Mouse (Mus musculus) thymus, postnatal 25 days (tissue): ENCODE results near the gene Pgam1.
"Not testable (repeated sequence)": the region's sequence is repeated elsewhere in the genome, so short reads cannot be mapped to it uniquely, and the experiment has no call there.

Experiments
- DNase-seq: peaks from one replicate; pipeline ENCODE4 v3.0.0; 2022

Gene Pgam1

DNA sequence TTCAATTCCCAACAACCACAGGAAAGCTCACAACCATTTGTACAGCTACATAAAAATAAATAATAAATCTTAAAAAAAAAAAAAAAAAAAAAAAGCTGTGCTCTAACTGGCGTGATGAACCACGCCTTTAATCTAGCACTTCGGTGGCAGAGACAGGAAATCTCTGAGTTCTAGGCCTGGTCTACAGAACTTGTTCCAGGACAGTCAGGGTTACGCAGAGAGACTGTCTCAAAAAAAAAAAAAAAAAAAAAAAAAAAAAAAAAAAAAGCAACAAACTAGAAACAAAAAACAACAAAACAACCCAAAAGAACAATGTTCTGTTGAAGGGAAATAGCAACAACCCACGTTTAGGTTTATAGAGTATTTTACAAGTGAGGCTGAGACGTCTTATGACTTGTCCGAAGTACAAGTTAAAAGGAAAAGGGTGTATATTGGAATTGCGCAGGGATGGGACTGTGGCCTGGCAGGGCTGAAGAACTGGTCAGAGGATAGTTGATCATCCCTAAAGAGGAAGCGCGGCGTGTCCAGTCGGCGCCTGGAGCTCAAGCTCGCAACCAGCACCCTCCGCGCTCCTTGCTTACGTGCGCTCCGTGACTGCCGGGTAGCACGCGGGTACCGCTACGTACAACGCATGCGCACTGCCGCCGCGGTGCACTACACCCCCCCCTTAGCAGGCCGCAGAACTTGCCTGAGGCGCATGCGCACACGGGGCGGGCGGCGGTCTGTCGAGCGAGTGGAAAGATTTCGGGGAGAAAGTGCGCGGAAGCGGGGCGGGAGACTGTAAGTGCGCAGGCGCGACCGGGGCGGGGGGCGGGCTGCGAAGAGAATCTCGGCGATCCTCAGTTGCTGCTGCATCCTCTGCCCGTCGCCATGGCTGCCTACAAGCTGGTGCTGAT is at the start of gene Pgam1:
TSS of gene Pgam1 (plus strand) at position 746 of the 896 bp plus-strand sequence.
- peak; percentile 96 for DNase-seq

GRCm38 (mm10) chr19:41866707-41867106 is 45.0 kb upstream of the Pgam1 start:
- DNase-seq: no peak

GRCm38 (mm10) chr19:41869296-41869695 is 42.4 kb upstream of the Pgam1 start:
- DNase-seq: no peak

DNA sequence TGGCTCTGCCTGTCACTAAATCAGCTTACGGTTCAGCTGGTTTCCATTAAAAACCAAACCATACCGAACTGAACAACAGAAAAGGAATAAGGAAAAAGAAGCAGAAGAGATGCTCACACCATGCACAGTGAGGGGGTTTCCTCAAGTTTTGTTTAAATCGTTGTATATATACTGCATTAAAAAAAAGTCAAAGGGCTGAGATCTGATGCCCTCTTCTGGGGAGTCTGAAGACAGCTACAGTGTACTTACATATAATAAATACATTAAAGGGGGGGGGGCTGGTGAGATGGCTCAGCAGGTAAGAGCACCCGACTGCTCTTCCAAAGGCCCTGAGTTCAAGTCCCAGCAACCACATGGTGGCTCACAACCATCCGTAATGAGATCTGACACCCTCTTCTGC is 41.8 kb upstream of the Pgam1 start:
- not testable (repeated sequence) for DNase-seq

DNA sequence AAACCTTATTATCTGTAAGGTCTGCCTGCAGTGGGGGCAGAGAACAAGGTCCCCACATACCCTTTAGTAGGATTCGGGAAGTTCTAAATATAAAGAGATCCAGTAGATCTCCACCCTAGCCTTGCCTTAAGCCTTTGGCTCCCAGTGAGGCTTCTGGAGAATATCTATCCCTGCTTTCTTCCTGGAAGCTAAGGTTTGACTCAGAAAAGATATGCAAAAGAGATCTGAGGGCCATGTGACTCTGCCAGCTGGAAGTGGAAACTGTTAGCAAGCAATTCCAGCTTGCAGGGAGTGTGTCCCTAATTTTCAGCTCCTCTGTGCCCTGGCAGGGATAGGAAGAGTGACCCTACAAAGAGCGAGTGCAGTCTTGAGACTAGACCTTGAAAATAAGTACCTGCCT is 39.4 kb upstream of the Pgam1 start:
- DNase-seq: no peak

- peak; percentile 63 for DNase-seq
Measured at GRCm38 (mm10) chr19:41874356-41874755, 37.4 kb upstream of the Pgam1 start.

- no peak for DNase-seq
Measured at GRCm38 (mm10) chr19:41881842-41882241, 29.9 kb upstream of the Pgam1 start.

DNA sequence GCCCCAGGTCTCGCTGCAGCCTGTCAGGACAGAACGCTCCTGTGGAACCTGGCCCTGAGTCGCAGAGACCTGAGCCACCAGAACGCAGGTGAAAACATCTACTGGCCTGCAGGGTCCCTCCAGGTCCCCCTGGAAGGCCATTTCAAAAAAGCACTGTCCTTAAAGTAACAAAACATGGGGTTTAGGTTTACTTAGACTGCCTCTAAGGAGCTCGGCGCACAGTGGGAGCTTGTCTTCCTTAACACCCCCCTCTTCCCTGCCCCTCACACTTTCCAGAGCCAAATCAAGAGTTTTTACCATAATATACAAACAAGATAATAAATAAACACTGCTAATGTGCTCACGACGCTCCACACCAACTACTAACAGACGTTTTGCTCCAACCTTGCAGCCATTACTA is 27.8 kb upstream of the Pgam1 start:
- DNase-seq: no peak

GRCm38 (mm10) chr19:41888191-41888590 is 23.5 kb upstream of the Pgam1 start:
- no peak for DNase-seq

DNA sequence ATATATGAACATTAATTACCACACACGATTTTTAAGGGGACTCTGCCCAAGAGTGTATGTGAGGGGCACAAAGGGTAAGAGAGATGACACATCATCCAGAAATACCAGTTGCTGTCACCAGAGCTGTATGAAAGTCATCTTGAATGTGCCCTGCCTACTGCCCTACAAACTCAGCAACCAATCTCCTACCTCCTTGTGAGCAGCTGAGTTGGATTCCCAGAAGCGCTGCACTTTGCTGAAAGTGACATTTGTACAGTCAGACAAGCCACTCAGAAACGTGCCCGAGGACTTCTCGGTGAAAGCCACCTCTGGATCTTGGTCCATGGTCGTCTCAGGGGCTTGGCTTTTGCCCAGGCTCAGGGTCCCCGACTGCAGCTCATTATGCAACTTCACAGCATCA is 16.8 kb upstream of the Pgam1 start:
- DNase-seq: no peak

DNA sequence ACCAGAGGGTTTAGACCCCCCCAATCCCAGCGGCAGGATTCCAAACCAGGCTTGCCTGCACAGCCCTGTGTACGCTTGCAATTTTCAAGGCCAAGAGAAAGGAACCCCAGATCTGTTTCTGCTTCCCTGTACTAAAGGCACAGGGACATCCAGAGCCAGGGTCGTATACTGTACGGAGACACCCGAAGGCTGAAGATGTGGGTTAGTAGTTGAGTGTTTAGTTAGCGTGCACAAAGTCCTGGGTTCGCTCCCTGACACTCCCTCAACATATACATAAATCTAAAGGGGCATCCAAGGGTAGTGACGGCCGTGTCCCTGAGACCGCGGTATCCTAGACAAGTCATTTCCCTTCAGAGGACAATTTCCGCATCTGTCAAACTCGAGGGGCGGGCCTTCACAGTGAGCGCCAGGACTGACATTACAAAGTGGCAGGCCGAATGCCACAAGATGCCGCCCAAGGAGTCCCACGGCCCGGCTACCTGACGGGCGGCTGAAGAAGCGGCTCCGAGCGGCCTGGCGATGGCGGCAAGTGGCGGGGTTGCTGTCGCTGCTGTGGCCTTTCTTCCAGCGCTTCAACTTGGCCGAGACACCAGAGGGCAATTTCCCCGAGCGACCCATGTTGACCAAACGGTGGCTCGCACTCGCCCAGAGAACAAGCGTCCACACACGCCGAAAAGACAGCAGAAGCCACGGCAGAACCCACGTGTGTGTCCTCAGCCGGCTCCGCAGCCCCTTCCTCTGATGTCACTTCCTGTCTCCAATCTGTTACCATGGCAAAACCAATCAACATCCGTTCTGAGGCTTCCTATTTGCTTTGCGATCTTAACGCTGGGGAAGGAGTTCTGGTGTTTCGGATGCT is 16.0 kb upstream of the Pgam1 start, which contains the start of gene Rrp12:
TSS of gene Rrp12 (minus strand) at position 714 of the 859 bp plus-strand sequence.
- DNase-seq: peak; percentile 73

DNA sequence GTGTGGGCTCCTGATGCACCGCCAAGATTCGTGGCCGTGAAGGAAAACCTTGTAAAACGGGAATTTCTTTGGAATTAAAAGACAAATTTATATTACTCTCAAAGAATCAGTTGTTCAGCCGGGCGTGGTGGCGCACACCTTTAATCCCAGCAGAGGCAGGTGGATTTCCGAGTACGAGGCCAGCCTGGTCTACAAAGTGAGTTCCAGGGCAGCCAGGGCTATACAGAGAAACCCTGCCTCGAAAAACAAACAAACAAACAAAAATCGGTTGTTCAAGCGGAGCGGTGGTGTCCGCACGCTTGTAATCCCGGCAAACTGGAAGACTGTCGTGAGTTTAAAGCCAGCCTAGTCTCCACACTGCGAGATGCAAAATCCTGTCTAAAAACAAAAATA is 15.4 kb upstream of the Pgam1 start:
- no peak for DNase-seq

- DNase-seq: peak; percentile 28
Measured at GRCm38 (mm10) chr19:41898860-41899259, 12.9 kb upstream of the Pgam1 start.

- no peak for DNase-seq
Measured at GRCm38 (mm10) chr19:41900495-41901090, 11.1 kb upstream of the Pgam1 start.

DNA sequence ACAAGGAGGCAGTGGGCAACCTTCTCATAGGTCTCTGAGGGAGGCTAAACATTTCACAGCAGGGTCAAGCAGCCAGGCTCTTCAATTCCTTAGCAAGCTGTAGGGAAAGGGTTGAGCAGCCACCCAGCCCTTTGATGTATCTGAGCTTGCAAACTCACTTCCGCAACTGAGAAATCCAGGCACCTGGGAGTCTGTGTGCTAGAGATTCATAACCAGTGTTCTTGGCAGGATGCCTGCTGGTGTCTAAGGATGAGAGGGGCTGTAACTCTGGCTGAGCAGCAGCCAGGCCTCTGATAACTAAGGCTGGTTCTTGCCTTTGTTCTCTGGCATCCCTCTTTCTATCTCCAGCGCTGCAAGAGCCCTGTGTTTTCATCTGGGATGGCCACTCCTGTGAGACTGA is 10.0 kb upstream of the Pgam1 start:
- peak; percentile 60 for DNase-seq

- peak; percentile 10 for DNase-seq
Measured at GRCm38 (mm10) chr19:41902848-41903593, 8.7 kb upstream of the Pgam1 start.

DNA sequence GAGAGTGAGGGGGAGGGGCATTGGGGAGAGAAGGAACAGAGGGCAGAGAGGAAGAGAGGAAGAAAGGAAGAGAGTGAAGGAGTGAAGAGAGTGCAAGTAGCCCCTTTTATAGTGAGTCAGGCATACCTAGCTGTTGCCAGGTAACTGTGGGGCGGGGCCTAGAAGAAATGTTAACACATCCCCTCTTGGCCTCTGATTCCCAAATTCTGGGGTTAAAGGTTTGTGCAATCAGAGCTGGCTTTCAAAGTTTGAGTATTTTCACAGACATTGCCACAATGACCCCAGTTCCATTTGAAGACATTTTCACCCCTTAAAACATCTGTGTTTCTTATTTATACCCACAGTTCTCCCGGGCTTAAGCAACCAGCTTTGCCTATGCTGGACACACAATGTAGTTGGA is 6.5 kb upstream of the Pgam1 start:
- DNase-seq: no peak

GRCm38 (mm10) chr19:41906311-41907078 is 5.2 kb upstream of the Pgam1 start:
- DNase-seq: no peak

GRCm38 (mm10) chr19:41907079-41907760 is 4.5 kb upstream of the Pgam1 start:
- no peak for DNase-seq

- no peak for DNase-seq
Measured at GRCm38 (mm10) chr19:41908736-41909135, 3.0 kb upstream of the Pgam1 start.

GRCm38 (mm10) chr19:41910396-41910795 is 1.3 kb upstream of the Pgam1 start:
- DNase-seq: no peak
